Mouse (Mus musculus) stomach, postnatal 0 days (tissue): ENCODE data around the gene Plcd3. TPM values are rescaled to one million over a fixed set of nuclear protein-coding genes. Genes with fewer than 3 reads are reported as not detected.

Source experiments
- ATAC-seq: fragments of 200-750 bp; cut with Nextera tagmentation; 2 replicates; pipeline ENCODE4 v1.8.0; 2017; ENCODE audit not compliant: low FRiP score, low TSS enrichment
- DNase-seq: peaks from one replicate; pipeline ENCODE4 v3.0.0-alpha.2; 2016; ENCODE audit warnings: low spot score
- H3K27ac ChIP-seq: fragments of 300-500 bp; sonication (generic); replicated peaks from 2 replicates; pipeline ENCODE4 v1.5.1; 2014; ENCODE audit warnings: mild to moderate bottlenecking, control low read depth
- H3K27me3 ChIP-seq: fragments of 300-500 bp; sonication (generic); 2 replicates; pipeline ENCODE4 v1.6.1; 2014; ENCODE audit warnings: low read length; ENCODE audit not compliant: control insufficient read depth, insufficient read depth
- H3K36me3 ChIP-seq: fragments of 300-500 bp; sonication (generic); 2 replicates; pipeline ENCODE4 v1.6.1; 2014; ENCODE audit warnings: low read length, mixed read lengths; ENCODE audit not compliant: control insufficient read depth, insufficient read depth
- H3K4me1 ChIP-seq: fragments of 300-500 bp; sonication (generic); replicated peaks from 2 replicates; pipeline ENCODE4 v1.6.1; 2014; ENCODE audit warnings: antibody characterized with exemption; ENCODE audit not compliant: control insufficient read depth, insufficient read depth
- H3K4me2 ChIP-seq: fragments of 300-500 bp; sonication (generic); replicated peaks from 2 replicates; pipeline ENCODE4 v1.6.1; 2014; ENCODE audit warnings: low read depth, mild to moderate bottlenecking, control low read depth, moderate library complexity
- H3K4me3 ChIP-seq: fragments of 300-500 bp; sonication (generic); 2 replicates; pipeline ENCODE4 v1.5.1; 2014; ENCODE audit warnings: low read depth, low read length, control low read depth
- H3K9ac ChIP-seq: fragments of 300-500 bp; sonication (generic); 2 replicates; pipeline ENCODE4 v1.6.1; 2014; ENCODE audit warnings: mild to moderate bottlenecking, low read length, control low read depth, mixed read lengths
- H3K9me3 ChIP-seq: fragments of 300-500 bp; sonication (generic); 2 replicates; pipeline ENCODE4 v1.6.1; 2016; ENCODE audit warnings: low read length; ENCODE audit not compliant: control insufficient read depth
- CTCF ChIP-seq: IDR thresholded peaks from 2 replicates; pipeline ENCODE4 v1.5.1; 2016; ENCODE audit warnings: antibody characterized with exemption, low read depth, mild to moderate bottlenecking, moderate library complexity
- EP300 ChIP-seq: optimal IDR thresholded peaks from 2 replicates; pipeline ENCODE3; 2016; ENCODE audit warnings: antibody characterized with exemption
- WGBS: fragments of 180-500 bp; shearing (Covaris S2); extraction: QIAGEN DNeasy Blood & Tissue Kit; methylation state at CpG from one replicate; pipeline ENCODE4 v1.1.7; 2014; 5-methylcytosine and 5-hydroxymethylcytosine counted together
- polyA plus RNA-seq: library from polyadenylated mRNA; unstranded; fragments of >200 nt; fragmentation: Nextera tagmentation; extraction: Ambion mirVana; gene quantifications from 2 replicates; pipeline ENCODE4 v1.2.1, GENCODE M21; 2015

Gene Plcd3
- polyA plus RNA-seq, 1 experiment from 2014 or later = 4.2 TPM

- Histone ChIP-seq H3K4me1 (no peaks in the 10 kb centered on the region), H3K36me3 (peaks cover 18% of the 10 kb centered on the region), H3K9me3 (no peaks in the 10 kb centered on the region), H3K27me3 (no peaks in the 10 kb centered on the region), H3K4me3 (no peak overlapping the region), H3K9ac (no peak overlapping the region), H3K27ac (no peak overlapping the region), H3K4me2 (no peak overlapping the region)
- TF ChIP-seq CTCF (no peak), EP300 (no peak)
- DNase-seq (no peak), ATAC-seq (no peak)
- 70% methylated on average over 8 of the region's 8 CpGs for WGBS
Measured at GRCm38 (mm10) chr11:103046286-103046685, 55.2 kb downstream of the Plcd3 start.

- DNase-seq = no peak
- no peaks in the 10 kb centered on the region for H3K9me3 ChIP-seq
- H3K4me1 ChIP-seq = no peaks in the 10 kb centered on the region
- no peak overlapping the region for H3K9ac ChIP-seq
- ATAC-seq = no peak
- H3K4me2 ChIP-seq = no peak overlapping the region
- H3K27ac ChIP-seq = no peak overlapping the region
- H3K36me3 ChIP-seq = peaks cover 17% of the 10 kb centered on the region
- H3K4me3 ChIP-seq = no peak overlapping the region
- TF ChIP-seq CTCF (no peak), EP300 (no peak)
- 89% methylated on average over 3 of the region's 3 CpGs for WGBS
- no peaks in the 10 kb centered on the region for H3K27me3 ChIP-seq
Measured at GRCm38 (mm10) chr11:103043982-103044381, 57.5 kb downstream of the Plcd3 start.

GRCm38 (mm10) chr11:103042828-103043227 is 58.6 kb downstream of the Plcd3 start:
- ATAC-seq (no peak), DNase-seq (no peak)
- H3K27ac ChIP-seq = no peak overlapping the region
- peaks cover 17% of the 10 kb centered on the region for H3K36me3 ChIP-seq
- TF ChIP-seq CTCF (peak; percentile 16; the same call in 1 of the 2 replicates), EP300 (no peak)
- H3K4me2 ChIP-seq = no peak overlapping the region
- H3K9ac ChIP-seq = no peak overlapping the region
- no peak overlapping the region for H3K4me3 ChIP-seq
- 49% methylated on average over 4 of the region's 4 CpGs for WGBS
- no peaks in the 10 kb centered on the region for H3K27me3 ChIP-seq
- H3K4me1 ChIP-seq = no peaks in the 10 kb centered on the region
- H3K9me3 ChIP-seq = no peaks in the 10 kb centered on the region

DNA sequence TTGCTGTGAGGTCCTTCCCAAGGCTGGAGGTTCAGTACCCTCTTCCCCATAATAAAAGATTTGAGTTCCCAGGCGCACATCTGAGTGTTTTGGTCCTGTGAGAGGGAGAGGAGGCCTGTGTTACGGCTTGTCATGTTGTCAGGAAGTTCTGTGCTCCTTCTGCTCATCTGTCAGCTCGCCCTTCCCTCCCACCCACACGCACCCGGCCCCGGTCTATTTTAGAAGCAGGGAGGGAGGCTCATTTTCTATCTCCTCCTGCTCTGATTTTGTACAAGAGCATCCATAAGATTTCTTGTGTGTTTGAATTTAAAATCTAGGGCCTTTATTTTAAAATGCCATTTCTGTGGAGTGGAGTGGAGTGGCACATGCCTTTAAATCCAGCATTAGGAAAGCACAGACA is 63.4 kb downstream of the Plcd3 start:
- Histone ChIP-seq H3K4me2 (no peak overlapping the region), H3K27ac (no peak overlapping the region), H3K9ac (no peak overlapping the region), H3K4me1 (no peaks in the 10 kb centered on the region), H3K4me3 (no peak overlapping the region), H3K27me3 (no peaks in the 10 kb centered on the region), H3K9me3 (no peaks in the 10 kb centered on the region), H3K36me3 (0 out of 2 replicates have a peak, but pooled peaks cover 1% of the 10 kb centered on the region)
- 85% methylated on average over 6 of the region's 6 CpGs for WGBS
- ATAC-seq (no peak), DNase-seq (no peak)
- TF ChIP-seq CTCF = no peak
- TF ChIP-seq EP300 = no peak

GRCm38 (mm10) chr11:103036881-103037465 is 64.5 kb downstream of the Plcd3 start:
- WGBS = 78% methylated on average over 8 of the region's 8 CpGs
- TF ChIP-seq CTCF (no peak), EP300 (no peak)
- Histone ChIP-seq H3K27ac (no peak overlapping the region), H3K4me3 (no peak overlapping the region), H3K36me3 (no peaks in the 10 kb centered on the region), H3K9ac (no peak overlapping the region), H3K9me3 (no peaks in the 10 kb centered on the region), H3K4me1 (no peaks in the 10 kb centered on the region), H3K27me3 (no peaks in the 10 kb centered on the region), H3K4me2 (no peak overlapping the region)
- DNase-seq (no peak), ATAC-seq (no peak)

- no peaks in the 10 kb centered on the region for H3K27me3 ChIP-seq
- WGBS = 80% methylated on average over 6 of the region's 6 CpGs
- no peak overlapping the region for H3K27ac ChIP-seq
- no peak overlapping the region for H3K4me3 ChIP-seq
- H3K4me2 ChIP-seq = no peak overlapping the region
- H3K9me3 ChIP-seq = no peaks in the 10 kb centered on the region
- no peaks in the 10 kb centered on the region for H3K36me3 ChIP-seq
- no peak overlapping the region for H3K9ac ChIP-seq
- TF ChIP-seq EP300 = no peak
- no peak for TF ChIP-seq CTCF
- no peaks in the 10 kb centered on the region for H3K4me1 ChIP-seq
- ATAC-seq (no peak), DNase-seq (no peak)
Measured at GRCm38 (mm10) chr11:103035007-103035406, 66.5 kb downstream of the Plcd3 start.
